ENCODE assay signal across 20 mouse cellular contexts in genomic region chr8:83052896-83053295, GRCm38 (mm10).
DNase-seq lines count a peak whose midpoint lies in the region; ATAC-seq and TF ChIP-seq lines count a peak whose summit lies in the region.
"Had no signal": no experiment of that assay in that cellular context is flagged by ENCODE, and none has a peak within 500 bp of the region (broad histone marks: within the 10 kb centered on the region; RNA-seq: fewer than 3 reads in every experiment).

No protein-coding gene starts in this region.

- H3K36me3 ChIP-seq in forebrain, embryonic 11.5 days (ENCODE audit: control insufficient read depth, insufficient read depth, low read length): no peaks in the 10 kb centered on the region
- H3K36me3 ChIP-seq in forebrain, postnatal 0 days (ENCODE audit: insufficient read depth): no peaks in the 10 kb centered on the region
- no peaks in the 10 kb centered on the region for H3K36me3 ChIP-seq in midbrain, embryonic 11.5 days (ENCODE audit: control insufficient read depth, insufficient read depth, low read length)
- H3K36me3 ChIP-seq in midbrain, embryonic 15.5 days (replicated peaks): no peaks in the 10 kb centered on the region
- H3K36me3 ChIP-seq: G1E had no signal

- no peak overlapping the region for H3K27ac ChIP-seq in forebrain, embryonic 11.5 days (ENCODE audit: low read depth, low read length)
- H3K27ac ChIP-seq in forebrain, postnatal 0 days (ENCODE audit: low read depth, low read length): no peak overlapping the region
- H3K27ac ChIP-seq in midbrain, embryonic 11.5 days (ENCODE audit: low read depth, low read length): no peak overlapping the region
- H3K27ac ChIP-seq in midbrain, embryonic 15.5 days: no peak overlapping the region

- no peaks in the 10 kb centered on the region for H3K4me1 ChIP-seq in forebrain, embryonic 11.5 days (replicated peaks; ENCODE audit: control insufficient read depth, insufficient read depth, low read length)
- no peaks in the 10 kb centered on the region; the same call in 1 of the 2 replicates for H3K4me1 ChIP-seq in forebrain, postnatal 0 days (ENCODE audit: insufficient read depth)
- H3K4me1 ChIP-seq in midbrain, embryonic 11.5 days (ENCODE audit: control insufficient read depth, insufficient read depth, low read length): peaks cover 11% of the 10 kb centered on the region
- H3K4me1 ChIP-seq in midbrain, embryonic 15.5 days: peaks cover 18% of the 10 kb centered on the region

- peak; percentile 41 for DNase-seq in forebrain, embryonic 11.5 days (ENCODE audit: low spot score)
- no peak for DNase-seq in forebrain, postnatal 0 days
- peak; percentile 74 for DNase-seq in heart, adult 11 months
- no peak for DNase-seq in heart, postnatal 14 days
- peak; percentile 53 for DNase-seq in midbrain, embryonic 11.5 days (ENCODE audit: low spot score, missing footprints)
- DNase-seq: adrenal gland, adult 2 months; adrenal gland, adult 8-10 months; adrenal gland, postnatal 10 days; adrenal gland, postnatal 25 days; adrenal gland, postnatal 36 days; B cell, adult 2 months; cerebellum, adult 11 months; cerebellum, adult 11-12 months; cerebellum, adult 18-20 months had no signal

- no peak overlapping the region for H3K9ac ChIP-seq in forebrain, embryonic 11.5 days (ENCODE audit: low read length)
- H3K9ac ChIP-seq in forebrain, postnatal 0 days: no peak overlapping the region
- no peak overlapping the region for H3K9ac ChIP-seq in midbrain, embryonic 11.5 days (ENCODE audit: low read length)
- H3K9ac ChIP-seq in midbrain, embryonic 15.5 days: no peak overlapping the region

- intact Hi-C loops in heart, postnatal 14 days (cut with DNase I): no loop called here

- ATAC-seq in forebrain, embryonic 11.5 days (replicated peaks; ENCODE audit: low FRiP score): no peak
- no peak for ATAC-seq in forebrain, postnatal 0 days
- no peak for ATAC-seq in midbrain, embryonic 11.5 days (ENCODE audit: low FRiP score)
- no peak for ATAC-seq in midbrain, embryonic 15.5 days (replicated peaks)
- ATAC-seq: activated CD4-positive, CD25-positive, alpha-beta regulatory T cell, adult 4 months; CD4-positive, CD25-positive, alpha-beta regulatory T cell, adult 4 months; Patski had no signal

- H3K9me3 ChIP-seq in forebrain, embryonic 11.5 days (ENCODE audit: control insufficient read depth, low read length): no peaks in the 10 kb centered on the region
- no peaks in the 10 kb centered on the region for H3K9me3 ChIP-seq in forebrain, postnatal 0 days (ENCODE audit: low read length)
- H3K9me3 ChIP-seq in midbrain, embryonic 11.5 days (ENCODE audit: control insufficient read depth, low read length): no peaks in the 10 kb centered on the region
- H3K9me3 ChIP-seq in midbrain, embryonic 15.5 days: no peaks in the 10 kb centered on the region
- H3K9me3 ChIP-seq: G1E had no signal

- H3K4me2 ChIP-seq in forebrain, embryonic 11.5 days (ENCODE audit: low read depth, low read length, severe bottlenecking): no peak overlapping the region
- no peak overlapping the region for H3K4me2 ChIP-seq in forebrain, postnatal 0 days (ENCODE audit: low read depth)
- no peak overlapping the region for H3K4me2 ChIP-seq in midbrain, embryonic 11.5 days
- H3K4me2 ChIP-seq in midbrain, embryonic 15.5 days: no peak overlapping the region

- H3K4me3 ChIP-seq in forebrain, embryonic 11.5 days (ENCODE audit: low read depth, low read length): no peak overlapping the region
- H3K4me3 ChIP-seq in forebrain, postnatal 0 days (ENCODE audit: low read depth, low read length): no peak overlapping the region
- no peak overlapping the region for H3K4me3 ChIP-seq in midbrain, embryonic 11.5 days (ENCODE audit: low read depth, low read length)
- H3K4me3 ChIP-seq in midbrain, embryonic 15.5 days: no peak overlapping the region

- TF ChIP-seq CTCF in forebrain, postnatal 0 days (IDR thresholded peaks at IDR 0.05; ENCODE audit: low read depth): no peak

- WGBS in forebrain, embryonic 11.5 days: 94% methylated on average over 4 of the region's 4 CpGs
- WGBS in forebrain, postnatal 0 days: 89% methylated on average over 4 of the region's 4 CpGs
- WGBS in midbrain, embryonic 11.5 days: 93% methylated on average over 4 of the region's 4 CpGs
- WGBS in midbrain, embryonic 15.5 days: 97% methylated on average over 4 of the region's 4 CpGs

- no peaks in the 10 kb centered on the region for H3K27me3 ChIP-seq in forebrain, embryonic 11.5 days (ENCODE audit: control insufficient read depth, insufficient read depth, low read length)
- H3K27me3 ChIP-seq in forebrain, postnatal 0 days (ENCODE audit: insufficient read depth, low read length): no peaks in the 10 kb centered on the region
- no peaks in the 10 kb centered on the region for H3K27me3 ChIP-seq in midbrain, embryonic 11.5 days (ENCODE audit: control insufficient read depth, insufficient read depth, low read length)
- no peaks in the 10 kb centered on the region for H3K27me3 ChIP-seq in midbrain, embryonic 15.5 days (replicated peaks)
- H3K27me3 ChIP-seq: CH12.LX, Patski had no signal

Comparison
In these comparisons a context has a peak if more than half of its experiments do, and no peak if none do; other contexts are left out.
1. DNase-seq: peak in forebrain, embryonic 11.5 days (single experiment), heart, adult 11 months (single experiment) and midbrain, embryonic 11.5 days (single experiment); none in forebrain, postnatal 0 days (single experiment) and heart, postnatal 14 days (0 of 2).